Mouse (Mus musculus) heart, adult 11 months (tissue): Measurements from ENCODE around the gene Dusp1.

Experiments used
- DNase-seq: peaks from one replicate; pipeline ENCODE4 v3.0.0; 2022

The Dusp1 gene

DNA sequence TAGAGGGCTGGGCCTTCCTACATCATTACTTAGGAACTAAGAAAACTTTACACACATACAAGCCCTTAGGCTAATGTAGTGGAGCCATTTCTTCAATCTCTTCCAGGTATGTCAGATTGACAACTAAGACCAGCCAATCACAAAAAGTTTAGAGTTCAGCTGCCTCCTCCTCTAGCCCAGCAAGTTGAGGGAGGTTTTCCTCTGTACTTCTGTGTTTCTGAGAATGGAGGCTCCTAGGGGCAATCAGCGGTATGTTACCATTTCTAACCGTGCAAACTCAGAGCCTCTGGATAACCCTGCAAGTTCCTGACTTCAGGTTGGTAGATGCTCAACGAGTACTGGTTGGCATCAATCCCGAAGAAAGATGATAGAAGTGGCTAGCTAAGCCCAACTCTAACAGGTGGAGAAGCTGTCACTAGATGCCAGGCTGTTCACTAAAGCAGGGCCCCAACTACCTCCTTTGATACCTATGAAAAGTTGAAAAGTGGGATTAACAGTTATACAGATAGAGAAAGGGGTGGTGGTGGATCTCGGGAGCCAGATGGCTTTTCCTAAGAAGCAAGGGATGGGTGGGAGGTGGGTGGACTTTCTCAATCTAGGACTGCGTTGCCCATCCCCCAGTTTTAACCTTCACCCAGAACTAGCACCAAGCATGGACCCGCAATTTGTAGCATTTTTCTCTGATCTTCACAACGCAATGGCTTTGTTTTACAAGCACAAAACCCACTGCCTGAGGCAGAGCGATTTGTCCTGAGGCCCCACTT is 1.2 kb downstream of the Dusp1 start:
- peak; percentile 95 for DNase-seq

DNA sequence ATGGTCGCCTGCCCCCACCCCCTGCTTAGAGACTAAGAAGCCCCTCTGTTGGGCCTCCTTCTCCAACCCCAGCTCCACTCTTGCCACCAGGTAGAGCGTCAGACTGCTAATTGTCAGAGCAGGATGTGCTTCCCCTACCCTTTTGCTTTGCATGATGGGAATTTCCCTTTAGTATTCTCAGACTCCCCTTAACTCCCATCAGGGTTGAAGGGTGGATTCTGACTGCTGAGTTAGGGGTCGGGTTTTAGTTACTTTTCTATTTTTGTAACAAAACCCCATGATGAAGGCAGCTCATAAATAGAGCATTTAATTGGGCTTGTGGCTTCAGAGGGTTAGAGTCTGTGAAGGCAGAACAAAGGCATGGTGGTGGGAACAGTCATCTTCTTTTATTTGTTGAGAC is 8.9 kb downstream of the Dusp1 start:
- DNase-seq = no peak

DNA sequence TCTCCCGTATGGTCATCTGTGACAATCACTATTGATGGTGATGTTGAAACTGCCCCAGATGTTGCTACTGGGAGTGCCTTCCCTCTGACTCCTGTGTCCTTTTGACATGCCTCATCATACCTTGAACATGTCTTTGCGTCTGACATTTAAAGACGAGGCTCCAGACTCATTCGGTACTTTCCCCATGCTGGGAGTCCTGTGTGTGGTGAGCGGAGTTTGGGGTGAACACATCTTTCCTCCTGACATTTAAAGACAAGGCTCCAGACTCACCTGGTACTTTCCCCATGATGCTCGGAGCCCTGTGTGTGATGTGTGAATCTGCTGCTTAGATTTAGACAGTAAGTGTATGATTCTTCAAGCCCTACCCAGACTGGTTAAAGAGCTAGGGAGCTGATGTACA is 10.8 kb downstream of the Dusp1 start:
- no peak for DNase-seq

DNA sequence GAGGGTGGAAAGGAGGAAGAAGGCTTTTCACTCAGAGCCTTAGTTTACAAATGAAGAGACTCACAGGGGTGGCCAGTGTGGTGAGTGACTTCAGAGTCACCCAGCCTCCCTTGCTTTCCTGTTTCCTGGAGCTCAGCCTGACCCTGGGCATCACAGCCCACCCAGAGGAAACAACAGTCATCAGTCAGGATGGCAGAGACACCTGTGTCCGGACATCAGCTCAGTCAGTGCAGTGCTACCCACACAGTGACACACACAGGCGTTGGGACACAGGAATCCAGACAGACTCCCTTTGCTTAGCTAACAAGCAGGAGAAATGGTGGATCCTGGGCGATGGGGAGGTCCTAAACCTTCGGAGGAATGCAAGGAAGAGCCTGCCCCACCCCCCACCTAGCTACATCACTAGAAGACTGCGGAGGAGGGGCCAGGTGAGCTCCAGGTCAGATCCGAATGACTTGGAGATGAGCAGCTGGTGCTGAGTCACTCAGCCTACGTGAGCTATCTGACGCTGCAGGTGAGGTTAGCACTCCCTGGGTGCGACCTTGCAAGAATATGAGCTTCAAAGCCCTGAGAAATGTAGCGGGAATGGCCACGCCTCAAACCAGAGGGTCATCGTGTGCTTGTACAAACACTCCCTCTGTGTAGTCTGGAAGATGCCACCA is 12.6 kb downstream of the Dusp1 start:
- DNase-seq = no peak

DNA sequence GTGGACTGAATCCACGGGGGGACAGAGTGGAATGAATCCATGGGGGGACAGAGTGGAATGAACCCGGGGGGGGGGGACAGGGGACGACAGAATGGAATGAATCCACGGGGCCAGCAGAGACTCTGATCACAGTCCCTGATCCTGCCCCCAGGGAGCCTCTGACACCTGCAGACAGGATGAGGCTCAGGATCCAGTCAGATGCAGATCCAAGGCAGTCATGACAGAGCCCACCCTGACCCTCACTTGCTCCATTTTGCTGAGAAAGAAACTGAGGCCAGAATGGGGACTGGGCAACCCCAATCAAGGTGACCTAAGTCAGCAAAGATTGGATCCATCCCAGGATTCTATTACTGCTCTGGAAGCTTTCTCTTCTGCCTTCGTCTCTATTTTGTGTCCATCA is 13.4 kb downstream of the Dusp1 start:
- no peak for DNase-seq

DNA sequence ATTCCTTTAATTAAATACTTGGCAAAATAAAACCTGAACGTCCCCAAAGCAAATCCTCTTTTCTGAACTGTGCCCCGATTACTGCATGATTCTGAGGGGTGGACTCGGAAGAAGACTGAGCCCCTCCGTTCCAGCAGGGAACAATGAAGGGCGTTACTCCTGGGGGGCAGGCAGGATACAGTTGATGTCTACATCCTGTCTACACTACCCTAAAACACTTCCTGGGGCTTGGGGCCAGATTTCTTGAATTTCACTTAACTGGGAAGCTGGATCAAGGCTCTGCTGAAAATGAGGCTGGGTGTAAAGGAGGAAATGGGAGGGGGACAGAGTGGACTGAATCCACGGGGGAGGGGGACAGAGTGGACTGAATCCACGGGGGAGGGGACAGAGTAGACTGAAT is 14.2 kb downstream of the Dusp1 start:
- DNase-seq = peak; percentile 99

DNA sequence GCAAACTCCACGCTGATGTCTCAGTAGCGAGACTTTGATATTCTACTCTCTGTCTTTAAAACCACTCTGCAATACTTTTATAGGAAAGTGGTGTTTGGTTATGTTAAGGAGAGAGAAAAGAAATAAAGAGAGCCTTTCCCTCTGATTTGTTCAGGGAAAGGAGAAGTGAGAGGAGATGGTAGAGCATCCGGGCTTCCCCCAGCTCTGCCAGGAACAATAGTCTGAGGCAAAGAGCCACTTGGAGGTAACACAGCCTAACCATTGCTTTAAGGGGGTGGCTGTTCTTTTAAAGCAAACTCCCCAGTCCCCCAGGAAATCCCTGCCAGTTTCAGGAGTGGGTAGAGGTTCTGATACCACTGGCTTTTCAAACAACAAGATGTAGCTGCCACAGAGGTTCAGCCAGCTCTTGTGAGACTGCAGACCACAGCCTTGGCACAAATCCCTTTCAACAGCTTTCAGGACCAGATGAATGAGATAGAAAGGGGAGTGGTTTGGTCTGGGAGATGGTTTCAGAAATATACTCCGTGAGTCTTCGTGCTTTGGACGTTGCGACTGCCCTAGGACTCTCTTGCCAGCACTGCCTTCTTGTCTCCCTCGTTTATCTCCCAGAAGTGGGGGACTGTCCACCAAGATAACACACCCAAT is 17.5 kb downstream of the Dusp1 start:
- no peak for DNase-seq

DNA sequence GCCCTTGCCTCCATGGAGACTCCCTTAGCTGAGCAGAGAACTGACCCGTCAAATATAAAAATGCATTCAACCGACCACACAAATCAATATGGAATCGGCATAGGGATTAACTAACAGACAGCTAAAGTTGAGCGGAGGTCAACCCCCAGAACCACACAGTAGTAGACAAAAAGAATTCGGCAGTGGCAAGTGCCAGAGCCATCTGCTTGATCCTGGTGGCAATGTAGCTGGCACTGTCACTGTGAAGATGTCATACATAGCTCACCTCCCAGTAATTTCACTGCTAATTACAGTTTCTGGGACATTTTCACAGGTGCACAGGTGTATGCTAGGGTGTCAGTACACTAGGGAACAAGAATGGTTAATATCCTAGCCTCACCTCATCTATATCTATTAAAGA is 21.8 kb downstream of the Dusp1 start:
- DNase-seq = no peak

DNA sequence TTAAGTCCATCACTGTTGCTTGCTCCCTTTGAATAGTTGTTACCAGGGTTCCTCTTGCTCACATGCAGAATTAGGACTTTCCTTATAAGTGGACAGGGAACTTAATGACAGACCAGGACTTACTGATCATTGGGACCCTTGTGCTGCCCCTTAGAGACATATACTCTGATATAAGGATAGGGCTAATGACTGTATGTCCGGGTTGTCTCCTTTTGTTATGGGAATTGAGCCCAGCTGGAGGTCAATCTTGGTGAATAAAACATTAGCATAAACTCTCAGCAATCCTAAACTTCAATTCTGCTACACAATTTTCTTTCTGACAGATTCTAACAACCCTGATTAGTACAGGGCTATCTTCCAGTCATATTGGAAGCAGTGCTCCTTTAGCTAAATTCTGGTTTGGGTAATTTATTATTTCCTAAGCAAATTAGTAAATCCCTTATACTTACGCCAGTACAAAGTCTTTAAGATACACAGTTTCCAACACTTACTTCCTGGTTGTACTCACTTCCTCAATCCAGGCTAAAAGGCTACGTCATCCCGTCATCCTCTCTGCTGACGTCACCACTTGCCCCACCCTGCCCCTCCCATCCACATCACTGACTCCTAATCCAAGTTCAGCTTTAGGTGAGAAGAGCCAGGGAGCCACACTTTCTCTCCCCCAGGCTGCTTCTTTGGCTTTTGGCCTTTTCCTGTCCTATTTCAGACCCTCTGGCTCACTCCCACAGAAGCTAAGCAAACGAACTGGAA is 24.0 kb downstream of the Dusp1 start:
- DNase-seq = peak; percentile 93

DNA sequence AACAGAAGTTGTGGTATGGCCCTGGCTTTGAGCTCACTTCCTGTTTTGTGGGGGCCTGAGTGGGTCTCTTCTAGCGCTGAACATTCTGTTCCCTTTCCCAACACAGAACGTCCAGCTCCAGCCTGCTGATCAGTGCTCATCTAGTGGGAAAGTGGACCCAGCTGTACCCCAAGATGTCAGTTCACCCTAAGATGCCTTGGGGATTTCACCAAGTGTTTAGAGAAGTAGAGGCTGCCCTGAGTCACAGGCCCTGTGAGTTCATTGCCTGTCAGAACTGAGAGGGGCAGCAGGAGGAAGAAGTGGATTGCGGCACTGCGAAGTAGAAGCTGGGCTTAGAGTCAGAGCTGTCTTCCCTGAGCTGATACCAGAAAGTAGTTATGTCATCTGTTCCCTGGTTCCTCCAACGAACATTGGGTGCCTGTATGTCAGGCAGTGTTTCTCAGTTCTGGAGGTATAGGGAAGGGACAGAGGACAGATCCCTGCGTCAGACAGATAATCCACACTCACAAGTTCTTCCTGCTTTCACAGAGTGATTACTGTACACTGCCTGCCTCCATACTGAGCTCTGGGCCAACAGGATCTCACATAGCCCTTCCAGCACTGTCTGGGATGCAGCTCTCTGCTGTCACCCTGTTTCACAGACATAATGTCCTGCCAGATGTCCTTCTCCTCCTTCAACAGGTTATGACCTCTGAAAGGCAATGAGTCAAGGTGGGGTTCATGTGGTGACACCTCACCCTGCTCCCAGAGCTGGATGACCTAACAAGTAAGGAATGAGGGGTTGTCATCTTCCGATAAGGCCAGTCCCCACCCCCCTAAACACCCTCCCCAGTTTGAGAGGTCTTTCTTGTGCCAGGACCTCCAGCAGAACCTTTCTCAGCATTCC is 26.4 kb downstream of the Dusp1 start:
- DNase-seq = peak; percentile 98

DNA sequence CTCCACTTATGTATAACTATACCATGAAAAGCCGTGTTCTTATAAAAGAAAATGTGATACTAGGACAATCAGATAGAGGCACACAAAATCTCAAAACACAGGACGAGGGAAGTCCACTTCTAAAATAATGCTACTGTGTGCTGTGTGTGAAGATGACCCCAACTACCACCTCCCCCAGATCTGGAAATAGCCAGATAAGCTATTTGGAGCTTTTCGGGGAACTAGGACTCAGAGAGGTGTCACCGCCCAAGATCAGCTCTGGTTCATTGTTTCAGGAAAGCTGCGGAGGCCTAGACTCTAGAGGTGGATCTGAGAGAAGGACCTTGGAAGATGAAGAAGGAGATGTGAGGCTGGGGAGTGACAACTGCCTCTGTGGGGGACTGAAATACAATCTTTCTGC is 27.2 kb downstream of the Dusp1 start:
- no peak for DNase-seq

DNA sequence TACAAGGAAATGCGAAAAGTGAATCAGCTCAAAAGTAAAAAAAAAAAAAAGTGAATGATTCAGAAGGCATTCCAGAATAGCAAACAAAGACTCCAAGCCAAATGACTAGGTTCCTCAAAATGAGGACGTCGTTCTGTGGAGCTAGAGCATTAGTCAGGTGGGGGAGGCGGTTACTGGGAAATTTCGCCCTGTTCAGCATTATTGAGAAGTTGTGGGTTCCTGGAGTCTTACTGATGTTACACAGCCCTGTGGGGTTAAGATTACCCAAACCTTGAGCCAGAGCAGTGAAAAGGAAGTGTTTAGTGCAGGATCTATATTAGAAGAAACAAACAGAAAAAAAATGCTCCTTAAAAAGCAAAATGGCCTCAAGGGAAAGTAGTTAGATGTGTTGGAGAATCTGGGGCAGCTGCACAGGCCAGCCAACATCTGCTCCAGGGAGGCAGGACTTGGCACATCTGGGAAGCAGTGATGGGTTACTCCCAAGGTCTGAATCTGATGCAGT is 28.0 kb downstream of the Dusp1 start:
- peak; percentile 97 for DNase-seq

DNA sequence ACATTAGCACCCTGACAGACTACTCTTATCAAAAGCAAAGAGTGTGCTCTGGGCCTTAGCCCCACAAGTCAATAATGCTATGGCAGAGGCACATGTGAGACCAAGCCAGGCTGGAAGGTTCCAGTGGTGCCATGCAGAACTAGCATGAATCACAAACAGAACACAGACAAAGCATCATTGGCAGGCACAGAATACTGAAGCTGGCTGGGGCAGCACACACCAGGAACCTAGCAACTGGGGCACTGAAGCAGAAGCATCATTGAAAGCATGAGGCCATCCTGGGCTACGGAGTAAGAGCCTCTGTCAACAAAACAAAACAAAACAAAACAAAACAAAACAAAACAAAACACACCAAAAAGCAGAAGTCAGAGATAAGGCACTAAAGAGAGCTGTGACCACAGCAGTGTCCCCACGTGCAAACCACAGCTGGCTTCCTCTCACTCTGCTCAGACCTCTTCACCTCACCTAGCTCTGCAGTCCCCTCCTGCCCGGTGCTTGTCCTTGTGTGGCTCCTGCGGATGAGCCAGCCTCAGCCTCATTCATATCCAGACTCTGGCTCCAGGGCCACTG is 29.4 kb downstream of the Dusp1 start:
- peak; percentile 92 for DNase-seq

DNA sequence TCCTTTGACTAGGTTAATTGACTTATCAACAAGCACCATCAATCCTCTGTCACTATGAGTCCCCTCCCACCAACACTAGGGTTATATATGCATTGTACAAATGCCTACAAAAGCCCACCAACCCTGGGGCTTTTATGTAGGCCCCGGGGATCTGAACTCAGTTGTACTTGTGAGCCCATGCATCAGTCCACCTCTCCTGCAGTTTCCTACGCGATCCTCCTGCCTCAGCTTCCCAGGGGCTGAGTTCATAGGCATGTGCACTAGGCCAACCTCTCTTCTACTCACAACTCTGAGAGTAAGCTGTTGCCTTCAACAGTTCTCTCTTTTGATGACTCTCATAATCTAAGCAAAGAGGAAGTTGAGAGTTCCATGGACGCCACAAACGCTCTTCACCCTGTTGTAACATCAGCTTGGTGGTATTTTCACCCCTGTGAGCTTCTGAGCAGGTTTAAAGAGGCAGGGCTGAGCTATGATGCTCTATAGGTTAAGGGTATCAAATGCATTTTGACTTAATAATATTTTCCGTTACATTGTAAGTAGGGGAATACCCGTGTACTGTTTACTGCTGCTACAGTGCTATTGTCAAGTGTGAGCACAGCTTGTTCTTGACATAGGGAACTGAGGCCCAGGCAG is 30.4 kb downstream of the Dusp1 start:
- DNase-seq = peak; percentile 91

DNA sequence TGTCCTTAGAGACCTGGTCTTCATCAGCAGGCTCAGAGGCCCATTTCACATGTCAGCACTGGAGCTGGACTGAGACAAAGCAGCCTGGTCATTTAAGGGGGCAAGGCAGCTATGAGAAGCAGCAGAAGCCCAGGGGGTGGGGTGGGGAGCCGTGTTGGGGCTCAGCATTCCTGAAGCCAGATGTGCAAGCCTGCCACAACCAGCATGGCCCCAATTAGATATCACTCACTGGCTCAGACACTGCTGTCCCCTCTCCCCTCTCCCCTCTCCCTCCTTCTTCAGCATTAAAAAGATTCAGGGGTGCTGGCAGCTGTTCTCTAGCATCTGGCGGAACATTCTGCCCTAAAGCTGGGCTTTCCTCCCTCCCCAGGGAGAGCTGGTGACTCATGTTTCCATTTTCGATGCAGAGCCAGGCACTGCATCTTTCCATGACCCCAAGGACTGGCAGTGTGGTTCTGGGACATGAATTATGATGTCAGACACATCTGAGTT is 31.3 kb downstream of the Dusp1 start:
- DNase-seq = peak; percentile 99

DNA sequence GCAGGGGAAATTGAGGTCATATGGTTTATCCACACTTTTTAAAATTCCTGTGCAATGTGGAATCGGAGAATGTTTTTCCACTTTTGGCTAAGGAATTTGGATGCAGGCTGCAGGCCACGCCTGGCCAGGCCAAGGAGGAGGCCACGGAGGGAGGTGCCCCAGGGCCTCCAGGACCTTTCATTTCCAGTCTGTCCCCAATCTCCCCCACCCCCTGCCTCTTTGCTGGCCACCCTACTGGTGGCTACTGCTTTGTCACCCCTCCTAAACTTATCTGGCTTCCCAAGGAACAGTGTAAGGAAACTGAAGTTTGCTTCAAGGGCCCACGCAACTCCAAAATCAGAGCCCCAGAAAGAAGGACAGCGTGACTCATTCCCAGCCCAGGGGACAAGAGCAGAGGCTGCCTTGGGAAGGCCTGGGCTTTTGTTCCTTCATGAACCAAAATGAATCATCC is 32.1 kb downstream of the Dusp1 start:
- peak; percentile 98 for DNase-seq

DNA sequence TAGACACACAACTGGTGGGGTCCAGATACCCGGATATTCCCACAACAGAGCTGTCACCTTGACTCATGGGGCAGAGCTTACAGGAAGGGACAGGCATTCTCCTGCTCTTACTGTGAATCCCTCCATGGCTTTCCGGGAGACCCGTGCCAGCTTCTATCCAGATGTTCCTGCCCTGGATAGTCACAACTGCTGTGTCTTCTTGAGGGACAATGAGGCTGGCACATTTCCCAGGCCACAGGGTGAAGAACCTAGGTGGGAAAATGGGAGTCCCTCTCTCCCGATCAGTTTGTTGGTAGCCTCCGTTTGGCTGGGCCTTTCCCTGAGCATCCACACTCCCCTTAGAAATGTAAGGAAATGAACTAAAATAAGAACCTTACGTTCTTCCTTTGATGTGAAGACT is 33.2 kb downstream of the Dusp1 start:
- DNase-seq = peak; percentile 94

DNA sequence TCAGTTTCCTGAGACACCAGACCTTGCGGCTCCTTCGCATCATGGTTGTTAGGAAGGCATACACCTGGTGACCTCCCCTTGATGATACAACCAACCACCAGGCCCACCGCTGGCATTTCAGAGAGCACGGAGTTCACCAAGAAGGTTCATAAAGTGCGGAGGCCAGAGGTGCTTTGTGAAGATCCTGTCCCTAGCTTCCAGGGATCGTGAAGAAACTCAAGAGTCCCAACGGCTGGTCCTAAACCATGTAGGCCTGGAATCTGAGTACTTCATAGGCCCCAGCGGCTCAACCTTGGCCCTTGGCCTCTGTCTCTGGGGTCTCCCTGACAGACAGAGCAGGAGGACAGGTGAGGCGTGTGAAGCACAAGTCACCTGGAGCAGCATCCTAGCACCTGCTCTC is 34.6 kb downstream of the Dusp1 start:
- peak; percentile 92 for DNase-seq

DNA sequence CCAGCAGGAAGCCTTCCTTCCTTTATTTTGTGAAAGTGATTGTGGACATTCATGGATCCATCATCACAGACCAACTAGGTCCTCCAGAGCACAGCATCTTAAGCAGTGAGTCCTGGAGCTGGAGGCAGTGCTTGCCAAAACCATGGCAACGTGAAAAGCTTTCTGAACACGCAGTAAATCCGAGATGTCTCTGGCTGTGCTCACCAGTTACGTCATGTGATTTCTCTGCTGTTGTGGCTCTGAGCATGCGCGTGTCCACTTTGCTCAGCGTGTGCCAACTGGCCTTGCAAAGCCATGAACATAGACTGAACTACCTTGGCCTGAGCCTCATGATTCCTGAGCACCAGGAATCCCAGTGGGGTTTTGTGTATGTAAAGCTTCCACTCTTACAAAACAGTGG is 36.6 kb downstream of the Dusp1 start:
- peak; percentile 97 for DNase-seq

DNA sequence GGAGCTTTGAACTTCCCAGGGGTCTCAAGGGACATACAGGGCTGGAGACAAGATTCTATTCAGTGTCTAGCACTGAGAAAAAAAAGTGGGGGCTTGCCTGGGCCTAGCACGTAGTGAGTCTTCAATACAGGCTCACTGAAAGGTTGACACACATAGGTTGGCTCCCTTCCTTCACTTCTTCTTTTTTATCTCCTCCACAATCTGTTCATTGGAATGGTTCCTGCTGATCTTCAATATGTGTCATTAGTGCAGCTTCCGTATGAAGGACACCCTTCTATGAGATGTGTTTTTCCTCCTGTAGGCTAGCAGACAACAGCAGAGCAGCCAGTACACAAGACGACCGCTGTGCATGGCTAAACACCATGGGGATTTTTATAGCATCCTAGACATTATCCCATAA is 37.1 kb downstream of the Dusp1 start:
- peak; percentile 64 for DNase-seq

DNA sequence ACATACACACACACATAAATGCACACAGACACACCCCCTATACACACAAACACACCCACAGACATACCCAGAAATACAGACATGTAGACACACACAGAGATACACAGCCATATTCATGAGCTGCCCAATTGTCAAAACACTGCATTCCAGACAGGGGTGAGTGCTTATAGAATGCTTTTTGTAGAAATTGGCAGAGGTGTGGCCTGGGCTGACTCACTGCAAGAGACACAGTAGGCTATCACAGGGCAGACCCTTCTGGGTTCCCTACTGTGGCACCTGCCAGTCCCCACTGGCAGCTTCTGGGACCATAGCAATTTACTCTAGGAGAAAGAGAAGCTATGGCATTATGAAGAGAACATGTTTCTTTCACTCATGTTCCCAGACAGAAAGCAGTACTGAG is 37.6 kb downstream of the Dusp1 start:
- peak; percentile 81 for DNase-seq
